Mouse (Mus musculus) ovary, postnatal 14 days (tissue): ENCODE data around the gene Tomm40.

Source experiments
- DNase-seq: peaks from one replicate; pipeline ENCODE4 v3.0.0; 2022; ENCODE audit warnings: low spot score

Gene Tomm40

DNA sequence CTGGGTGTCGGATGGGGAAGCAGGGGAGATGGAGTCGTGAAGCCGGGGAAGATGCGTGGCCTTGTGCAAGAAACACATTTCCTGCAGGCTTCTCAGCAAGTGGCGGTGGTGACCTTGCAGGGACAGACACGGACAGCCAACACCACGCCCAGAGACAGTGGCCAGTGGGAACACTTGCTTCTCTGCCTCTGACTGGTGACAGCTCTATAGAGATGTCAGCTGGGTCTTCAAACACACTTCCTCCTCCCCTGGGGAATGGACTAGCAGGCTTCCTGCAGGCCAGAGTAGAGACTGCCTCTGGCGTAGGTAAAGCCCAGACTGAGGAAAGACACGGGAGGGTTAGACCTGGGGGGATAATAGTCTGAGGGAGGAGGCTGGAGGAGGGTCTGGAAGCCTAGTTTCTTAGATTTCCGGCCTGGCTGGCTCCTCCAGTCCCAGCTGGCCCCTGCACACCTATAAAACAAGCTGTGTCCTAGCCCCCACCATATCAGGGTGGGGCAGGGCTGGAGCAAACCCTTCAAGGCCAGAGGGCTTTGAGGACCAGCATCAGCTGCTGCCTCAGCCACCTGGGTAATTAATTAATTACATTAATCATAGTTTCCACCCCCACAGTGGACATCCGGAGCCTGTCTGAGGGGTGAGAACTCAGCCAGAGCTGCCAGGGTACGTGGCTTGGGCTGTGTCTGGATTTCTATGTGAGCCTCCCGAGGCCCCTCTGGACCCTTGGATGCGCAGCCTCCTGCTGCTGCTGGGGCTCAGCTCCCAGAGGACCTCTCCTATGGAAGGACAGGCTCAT lies 29.6 kb upstream of the Tomm40 start:
- no peak for DNase-seq

GRCm38 (mm10) chr7:19743791-19744190 lies 28.6 kb upstream of the Tomm40 start:
- DNase-seq, result no peak

DNA sequence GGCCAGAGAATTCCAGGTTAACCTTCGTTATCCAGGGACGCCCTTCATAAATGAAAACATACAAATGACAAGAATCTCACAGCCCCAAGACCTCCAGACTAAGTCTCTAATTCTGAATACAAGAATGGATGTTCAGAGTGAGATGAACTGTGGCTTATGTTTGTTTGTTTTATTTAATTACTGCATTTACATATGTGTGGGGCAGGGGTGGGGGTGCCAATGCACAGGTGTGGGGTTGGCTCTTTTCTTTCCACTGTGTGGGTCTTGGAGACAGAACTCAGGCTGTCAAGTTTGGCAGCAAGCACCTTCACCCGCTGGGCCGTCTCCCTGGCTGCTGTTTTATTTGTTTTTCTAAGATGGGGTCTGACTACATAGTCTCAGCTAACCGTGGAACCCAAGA lies 27.2 kb upstream of the Tomm40 start:
- no peak for DNase-seq

DNA sequence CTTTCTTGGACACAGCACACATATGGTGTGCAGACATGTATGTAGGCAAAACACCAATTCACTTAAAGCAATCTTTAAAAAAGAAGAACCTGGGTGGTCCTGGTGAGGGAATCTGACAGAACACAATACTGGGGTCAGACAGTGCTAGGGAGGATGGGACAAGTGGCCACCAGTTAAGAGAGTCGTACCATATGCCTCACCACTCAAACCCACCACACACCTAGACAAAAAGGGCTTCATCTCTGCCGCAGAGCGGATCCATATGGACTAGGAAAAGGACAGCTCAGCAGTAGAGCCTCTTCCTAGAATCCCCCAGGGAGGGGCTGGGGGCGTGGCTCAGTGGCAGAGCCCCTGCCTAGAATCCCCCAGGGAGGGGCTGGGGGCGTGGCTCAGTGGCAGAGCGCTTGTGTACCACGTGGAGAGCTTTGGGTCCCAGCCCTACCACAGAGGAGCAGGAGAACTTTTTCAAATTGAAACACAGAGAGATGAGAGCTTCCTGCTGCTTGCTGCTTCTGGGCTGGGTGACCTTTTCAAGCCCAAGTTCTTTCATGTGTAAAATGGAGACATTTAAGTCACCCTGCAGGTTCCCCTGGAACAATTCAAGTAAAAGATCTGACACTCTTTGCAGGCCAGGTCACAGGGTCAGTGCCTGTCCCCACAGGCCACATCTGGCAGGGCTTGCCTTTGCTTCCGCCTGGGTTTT lies 26.2 kb upstream of the Tomm40 start:
- DNase-seq, result no peak

DNA sequence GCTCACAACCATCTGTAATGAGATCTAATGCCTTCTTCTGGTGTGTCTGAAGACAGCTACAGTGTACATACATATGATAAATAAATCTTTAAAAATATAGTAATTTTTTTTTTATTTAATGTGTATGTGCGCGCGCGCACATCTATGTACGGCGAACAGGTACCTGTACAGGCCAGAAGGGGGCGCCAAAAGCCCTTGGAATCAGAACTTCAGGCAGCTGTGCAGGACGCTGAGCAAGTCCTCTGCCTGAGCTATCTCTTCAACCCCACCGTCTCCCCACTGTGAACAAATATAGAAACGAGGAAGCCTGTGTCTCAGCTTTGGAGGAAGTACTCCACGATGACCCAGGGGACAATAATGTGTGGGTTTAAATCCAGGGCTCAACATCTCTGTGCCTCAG lies 25.0 kb upstream of the Tomm40 start:
- DNase-seq, result no peak

- no peak for DNase-seq
Measured at GRCm38 (mm10) chr7:19738771-19739170, 23.5 kb upstream of the Tomm40 start.

GRCm38 (mm10) chr7:19736389-19737057 lies 21.3 kb upstream of the Tomm40 start:
- no peak for DNase-seq

- DNase-seq, result no peak
Measured at GRCm38 (mm10) chr7:19734178-19734666, 19.0 kb upstream of the Tomm40 start.

DNA sequence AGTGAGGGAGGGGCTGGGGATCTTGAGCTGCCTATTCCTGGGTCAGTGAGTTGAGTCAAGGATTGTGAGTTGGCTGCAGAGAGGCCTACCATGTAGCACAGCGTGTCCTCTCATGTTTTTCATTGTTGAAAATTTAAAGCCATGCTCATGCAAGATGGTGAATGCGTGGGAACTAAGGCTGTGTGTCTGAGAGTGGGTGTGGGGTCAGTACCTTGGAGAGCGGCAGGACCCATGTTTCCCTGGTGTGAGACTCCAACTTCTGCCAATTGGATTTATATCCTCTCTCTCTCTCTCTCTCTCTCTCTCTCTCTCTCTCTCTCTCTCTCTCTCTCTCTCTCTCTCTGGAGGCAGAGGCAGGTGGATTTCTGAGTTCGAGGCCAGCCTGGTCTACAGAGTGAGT lies 11.3 kb upstream of the Tomm40 start:
- no peak for DNase-seq

DNA sequence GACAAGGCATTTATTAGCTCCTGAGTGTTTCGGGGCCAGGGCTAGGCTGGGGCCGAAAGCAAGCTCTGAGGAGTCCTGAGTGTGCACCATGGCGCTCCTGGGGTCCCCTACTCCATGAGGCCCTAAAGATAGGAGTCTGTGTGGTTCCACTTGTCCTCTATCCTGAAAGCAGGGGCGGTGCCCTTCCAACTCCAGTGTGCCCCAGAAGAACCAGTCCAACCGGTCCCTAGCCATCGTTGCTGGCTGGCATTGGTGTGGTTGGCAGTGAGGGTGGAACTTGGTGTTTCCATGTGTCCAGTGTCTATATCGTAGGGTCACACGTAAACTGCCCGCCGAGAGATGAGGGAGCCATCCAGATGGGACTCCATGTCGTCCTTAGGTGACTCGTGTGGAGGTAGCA lies 8.9 kb upstream of the Tomm40 start:
- DNase-seq, result no peak

DNA sequence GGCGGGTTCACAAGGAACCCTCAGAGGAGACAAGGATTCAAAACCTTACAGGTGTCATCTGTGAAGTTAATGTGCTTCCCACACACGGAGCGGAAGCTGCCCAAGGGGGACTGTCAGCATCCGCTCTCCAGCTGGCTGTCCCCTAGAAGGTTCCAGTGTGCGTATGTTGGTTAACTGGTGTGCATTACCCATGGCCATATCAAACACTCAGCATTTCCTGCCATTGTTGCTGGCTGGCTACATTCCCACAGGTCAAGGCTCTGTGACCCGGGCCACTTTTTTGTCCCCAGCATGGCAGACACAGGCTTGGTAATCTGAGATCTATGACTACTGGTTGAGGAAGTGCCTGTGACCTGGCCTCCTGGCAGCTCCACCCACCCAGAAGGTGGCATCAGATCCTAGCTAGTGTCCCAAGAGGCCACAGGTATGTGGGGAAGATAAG lies 7.5 kb upstream of the Tomm40 start:
- no peak for DNase-seq

GRCm38 (mm10) chr7:19719200-19719599 lies 4.0 kb upstream of the Tomm40 start:
- no peak for DNase-seq

DNA sequence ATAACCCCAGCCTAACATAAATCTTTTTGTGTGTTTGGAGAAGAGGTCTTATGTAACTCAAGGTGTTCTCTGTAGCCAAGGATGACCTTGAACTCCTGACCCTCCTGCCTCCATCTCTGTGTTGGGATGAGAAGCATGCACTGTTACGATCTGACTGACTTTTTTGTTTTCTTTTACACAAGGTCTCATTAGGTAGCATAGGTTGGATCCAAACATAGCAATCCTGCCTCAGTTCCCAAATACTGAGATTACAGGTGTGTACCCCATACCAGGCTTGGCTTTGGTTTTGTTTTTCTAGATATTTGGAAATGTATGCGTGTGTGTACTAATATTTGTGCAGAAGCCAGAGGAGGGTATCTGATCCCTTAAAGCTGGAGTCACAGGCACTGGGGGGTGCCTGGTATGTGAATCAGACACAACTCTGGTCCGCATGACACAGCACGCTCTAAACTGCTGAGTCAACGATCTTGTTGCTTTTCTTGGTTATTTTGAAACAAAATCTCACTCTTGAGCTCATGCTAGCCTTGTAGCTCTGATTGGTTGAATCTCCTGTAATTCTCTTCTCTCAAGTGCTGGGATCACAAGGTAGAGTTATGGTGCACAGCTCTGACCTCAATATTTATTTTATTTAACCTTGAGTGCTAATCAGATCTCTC lies 3.2 kb upstream of the Tomm40 start:
- DNase-seq, result no peak

- DNase-seq, result no peak
Measured at GRCm38 (mm10) chr7:19717346-19717745, 2.1 kb upstream of the Tomm40 start.

- no peak for DNase-seq
Measured at GRCm38 (mm10) chr7:19716822-19717221, 1.6 kb upstream of the Tomm40 start.

GRCm38 (mm10) chr7:19716055-19716682 lies 931 bp upstream of the Tomm40 start:
- DNase-seq, result no peak

- DNase-seq, result no peak
Measured at GRCm38 (mm10) chr7:19714836-19715235, 402 bp downstream of the Tomm40 start.

GRCm38 (mm10) chr7:19713598-19713997 lies 1.6 kb downstream of the Tomm40 start:
- no peak for DNase-seq

GRCm38 (mm10) chr7:19713196-19713595 lies 2.0 kb downstream of the Tomm40 start:
- no peak for DNase-seq

- DNase-seq, result no peak
Measured at GRCm38 (mm10) chr7:19712414-19712813, 2.8 kb downstream of the Tomm40 start.

DNA sequence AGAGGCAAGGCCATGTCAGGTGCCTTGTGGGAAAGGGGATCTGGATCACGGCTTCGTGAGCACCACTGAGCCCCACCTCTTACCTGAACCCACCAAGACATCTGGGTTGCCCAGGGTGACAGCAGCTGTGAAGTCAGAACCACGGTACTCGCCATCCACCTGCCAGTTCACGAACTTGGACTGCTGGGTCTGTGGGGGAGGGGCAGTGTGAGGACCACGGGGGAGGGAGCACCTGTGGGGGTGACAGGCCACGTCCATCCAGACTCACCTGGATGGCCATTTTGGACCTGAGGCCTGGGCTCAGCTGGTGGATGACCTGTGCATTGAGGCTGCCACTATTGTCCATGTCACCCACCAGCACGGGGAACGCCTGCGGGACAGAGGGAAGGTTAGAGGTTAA lies 4.6 kb downstream of the Tomm40 start:
- DNase-seq, result no peak

DNA sequence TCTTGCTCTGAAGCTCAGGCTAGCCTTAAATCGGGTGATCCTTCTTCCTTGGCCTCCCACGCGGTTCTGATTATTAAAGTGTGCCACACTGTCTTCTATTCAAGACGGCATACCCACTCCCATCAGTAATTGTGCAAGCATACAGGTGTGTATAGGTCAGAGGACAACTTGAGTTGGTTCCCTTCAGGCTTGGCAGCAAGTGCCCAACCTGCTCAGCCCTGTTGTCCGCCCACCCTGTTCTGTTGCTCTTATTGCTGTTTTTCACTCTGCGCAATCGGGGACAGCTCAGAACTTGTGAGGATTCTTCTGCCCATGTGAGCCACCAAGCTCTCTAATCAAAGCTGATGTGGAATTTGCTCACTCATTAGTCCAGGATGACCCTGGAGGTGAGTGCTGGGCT lies 10.0 kb downstream of the Tomm40 start:
- no peak for DNase-seq
